Mouse (Mus musculus): ENCODE data around the gene Timeless. TPM values are rescaled to one million over a fixed set of nuclear protein-coding genes. Genes with fewer than 3 reads are reported as not detected.

Gene Timeless
- polyA plus RNA-seq, 1 experiment: 3.6 TPM

DNA sequence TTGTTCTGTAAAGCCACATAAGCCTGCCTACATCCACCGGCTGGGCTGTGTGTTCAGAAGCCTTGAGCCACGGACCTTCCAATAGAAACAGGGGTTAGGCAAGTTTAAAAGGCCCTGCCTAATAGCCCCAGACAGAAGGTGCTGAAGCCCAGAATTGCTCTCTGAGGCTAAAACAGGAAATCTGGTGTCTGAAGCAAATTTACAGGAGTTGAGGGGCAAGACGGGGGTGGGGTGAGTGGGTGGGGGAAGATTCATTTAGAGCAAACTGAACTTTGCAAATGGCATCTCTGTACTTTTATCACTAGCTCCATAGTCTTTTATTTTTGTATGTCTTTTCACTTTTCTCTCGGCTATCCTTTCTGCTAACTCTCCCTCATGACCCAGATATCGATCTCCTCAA, 719 bp upstream of the Timeless start:
- no peak overlapping the region for H3K27ac ChIP-seq (replicated peaks; ENCODE audit: low read depth, low read length)
- no peaks in the 10 kb centered on the region for H3K4me1 ChIP-seq (ENCODE audit: control insufficient read depth, insufficient read depth, insufficient read length, low read length)
- H3K4me3 ChIP-seq (ENCODE audit: insufficient read depth, low read depth, low read length): peak overlapping the region; percentile 84; the same call in 1 of the 2 replicates

DNA sequence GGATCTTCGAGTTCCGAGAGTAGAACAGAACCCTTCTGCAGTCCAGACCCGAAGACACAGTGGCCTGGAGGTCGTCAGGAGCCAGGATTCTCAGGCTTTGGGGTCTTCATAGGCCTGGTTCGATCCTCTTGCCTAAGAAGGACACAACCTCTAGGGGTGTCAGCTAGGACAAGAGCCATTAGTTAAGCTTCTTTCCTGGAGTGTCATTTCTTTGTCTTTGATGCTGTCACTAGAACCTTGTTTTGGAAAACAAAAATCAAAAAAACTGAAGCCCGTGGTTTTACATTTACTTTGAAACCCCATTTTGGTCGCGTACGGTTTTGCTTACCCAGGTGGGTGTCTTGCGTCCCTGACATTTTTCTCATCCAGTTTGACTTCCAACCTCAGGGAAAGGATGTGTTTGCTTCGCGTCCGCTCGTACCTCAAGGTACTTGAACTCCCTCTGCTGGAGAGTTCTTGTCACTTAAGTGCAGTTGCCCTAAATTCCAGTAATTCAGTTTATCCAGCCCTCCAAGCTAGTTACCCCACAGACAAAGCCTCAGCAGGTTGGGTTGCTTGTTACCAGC, 638 bp downstream of the Timeless start:
- no peaks in the 10 kb centered on the region for H3K4me1 ChIP-seq (ENCODE audit: control insufficient read depth, insufficient read depth, insufficient read length, low read length)
- peak overlapping the region; percentile 84 for H3K4me3 ChIP-seq (ENCODE audit: insufficient read depth, low read depth, low read length)
- peak overlapping the region; percentile 82 for H3K27ac ChIP-seq (replicated peaks; ENCODE audit: low read depth, low read length)

DNA sequence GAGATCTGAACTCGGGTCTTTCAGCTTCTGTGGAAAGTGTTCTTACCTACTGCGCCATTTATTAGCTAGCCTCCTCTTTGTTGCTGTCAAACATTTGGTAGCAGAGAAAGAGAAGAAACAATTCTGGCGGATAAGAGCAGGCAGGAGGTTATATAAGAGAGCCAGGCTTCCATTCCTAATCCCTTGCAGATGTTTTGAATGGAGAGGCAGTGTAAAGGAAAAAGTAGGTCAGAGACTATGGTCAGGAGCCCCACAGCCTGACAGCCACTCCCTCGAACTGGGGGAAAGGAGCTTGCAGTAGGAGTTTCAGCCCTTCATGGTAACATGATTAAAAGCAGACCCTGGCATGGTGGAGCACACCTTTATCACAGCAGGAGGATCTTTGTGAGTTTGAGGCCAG, 4.5 kb downstream of the Timeless start:
- Histone ChIP-seq H3K4me3 (ENCODE audit: insufficient read depth, low read depth, low read length) (no peak overlapping the region), H3K4me1 (ENCODE audit: control insufficient read depth, insufficient read depth, insufficient read length, low read length) (no peaks in the 10 kb centered on the region), H3K27ac (replicated peaks; ENCODE audit: low read depth, low read length) (no peak overlapping the region)

- Histone ChIP-seq H3K27ac (replicated peaks; ENCODE audit: low read depth, low read length) (peak overlapping the region; percentile 41), H3K4me3 (ENCODE audit: insufficient read depth, low read depth, low read length) (0 out of 2 replicates have a peak overlapping the region, but pooled peaks have one; percentile 0), H3K4me1 (ENCODE audit: control insufficient read depth, insufficient read depth, insufficient read length, low read length) (peaks cover 2% of the 10 kb centered on the region; the same call in 1 of the 2 replicates)
Measured at GRCm38 (mm10) chr10:128237807-128238480, 6.1 kb downstream of the Timeless start.

DNA sequence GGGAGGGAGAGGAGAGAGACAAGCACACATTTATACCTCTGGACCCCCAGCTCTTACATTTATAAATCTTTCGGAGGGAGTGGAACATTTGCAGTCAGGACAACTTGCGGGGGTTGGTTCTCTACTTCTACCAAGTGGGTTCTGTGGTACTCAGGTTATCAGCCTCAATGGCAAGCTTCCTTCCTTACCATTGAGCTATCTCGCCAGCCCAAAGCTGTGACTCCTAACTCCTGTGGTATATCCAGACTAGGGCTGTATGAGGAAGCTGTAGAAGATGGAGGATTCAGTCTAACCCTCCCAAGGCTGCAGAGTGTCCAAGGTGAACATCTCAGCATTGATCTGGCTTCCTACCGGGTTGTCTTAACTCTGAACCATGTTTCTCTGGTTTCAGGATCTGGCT, 7.3 kb downstream of the Timeless start:
- H3K4me3 ChIP-seq (ENCODE audit: insufficient read depth, low read depth, low read length): no peak overlapping the region
- peaks cover 10% of the 10 kb centered on the region for H3K4me1 ChIP-seq (ENCODE audit: control insufficient read depth, insufficient read depth, insufficient read length, low read length)
- no peak overlapping the region for H3K27ac ChIP-seq (replicated peaks; ENCODE audit: low read depth, low read length)

GRCm38 (mm10) chr10:128240131-128240530, 8.3 kb downstream of the Timeless start:
- H3K4me1 ChIP-seq (ENCODE audit: control insufficient read depth, insufficient read depth, insufficient read length, low read length): peaks cover 11% of the 10 kb centered on the region
- no peak overlapping the region for H3K4me3 ChIP-seq (ENCODE audit: insufficient read depth, low read depth, low read length)
- H3K27ac ChIP-seq (replicated peaks; ENCODE audit: low read depth, low read length): no peak overlapping the region

DNA sequence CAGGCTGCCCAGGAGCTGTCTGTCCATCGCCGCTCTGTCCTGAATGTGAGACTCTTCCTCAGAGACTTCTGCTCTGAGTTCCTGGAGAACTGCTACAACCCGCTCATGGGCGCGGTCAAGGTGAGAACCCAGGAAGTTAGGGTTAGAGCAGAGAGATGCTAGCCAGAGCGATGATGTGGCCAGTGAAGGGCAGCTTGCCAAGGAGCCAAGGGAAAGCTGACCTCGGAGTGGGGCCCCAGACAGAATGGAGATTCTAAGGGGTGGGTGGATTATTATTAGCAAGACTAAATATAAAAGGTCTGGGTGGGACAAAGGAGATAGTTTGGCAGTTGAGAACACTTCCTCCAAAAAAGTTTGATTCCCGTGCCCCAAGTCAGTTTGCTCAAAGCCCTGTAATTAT, 11.4 kb downstream of the Timeless start:
- H3K27ac ChIP-seq (replicated peaks; ENCODE audit: low read depth, low read length): peak overlapping the region; percentile 32; the same call in 1 of the 2 replicates
- H3K4me3 ChIP-seq (ENCODE audit: insufficient read depth, low read depth, low read length): no peak overlapping the region
- H3K4me1 ChIP-seq (ENCODE audit: control insufficient read depth, insufficient read depth, insufficient read length, low read length): peaks cover 22% of the 10 kb centered on the region

- Histone ChIP-seq H3K4me1 (ENCODE audit: control insufficient read depth, insufficient read depth, insufficient read length, low read length) (peaks cover 22% of the 10 kb centered on the region), H3K27ac (replicated peaks; ENCODE audit: low read depth, low read length) (no peak overlapping the region), H3K4me3 (ENCODE audit: insufficient read depth, low read depth, low read length) (no peak overlapping the region)
Measured at GRCm38 (mm10) chr10:128244121-128244520, 12.3 kb downstream of the Timeless start.

DNA sequence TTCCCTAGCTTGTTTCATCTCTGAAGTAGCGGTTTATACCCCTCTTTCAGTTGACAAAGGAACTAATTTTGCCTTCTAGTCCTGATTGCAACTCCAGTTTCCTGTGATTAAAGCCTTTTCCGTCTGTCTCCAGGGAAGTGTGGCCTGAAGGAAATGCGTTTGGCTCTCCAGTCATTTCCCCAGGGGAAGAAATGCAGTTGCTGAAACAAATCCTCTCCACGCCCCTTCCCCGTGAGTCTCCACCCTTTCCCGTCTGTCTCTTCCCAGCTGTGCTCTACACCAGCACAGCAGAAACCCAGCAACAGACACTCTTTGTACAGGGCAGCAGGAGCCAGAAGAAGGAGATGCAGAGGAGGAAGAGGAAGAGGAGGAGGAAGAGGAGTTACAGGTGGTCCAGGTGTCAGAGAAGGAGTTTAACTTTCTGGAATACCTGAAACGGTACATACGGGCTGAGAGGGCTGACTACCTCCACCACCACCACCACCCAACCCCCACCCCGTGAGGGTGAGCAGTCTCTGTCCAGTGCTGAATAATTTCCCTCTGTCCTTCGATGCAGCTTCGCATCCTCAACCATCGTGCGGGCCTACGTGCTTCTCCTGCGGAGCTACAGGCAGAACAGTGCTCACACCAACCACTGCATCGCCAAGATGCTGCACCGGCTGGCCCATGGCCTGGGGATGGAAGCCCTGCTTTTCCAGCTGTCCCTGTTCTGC, 15.3 kb downstream of the Timeless start:
- H3K27ac ChIP-seq (replicated peaks; ENCODE audit: low read depth, low read length): peak overlapping the region; percentile 96
- H3K4me3 ChIP-seq (ENCODE audit: insufficient read depth, low read depth, low read length): peak overlapping the region; percentile 71
- H3K4me1 ChIP-seq (ENCODE audit: control insufficient read depth, insufficient read depth, insufficient read length, low read length): peaks cover 24% of the 10 kb centered on the region

DNA sequence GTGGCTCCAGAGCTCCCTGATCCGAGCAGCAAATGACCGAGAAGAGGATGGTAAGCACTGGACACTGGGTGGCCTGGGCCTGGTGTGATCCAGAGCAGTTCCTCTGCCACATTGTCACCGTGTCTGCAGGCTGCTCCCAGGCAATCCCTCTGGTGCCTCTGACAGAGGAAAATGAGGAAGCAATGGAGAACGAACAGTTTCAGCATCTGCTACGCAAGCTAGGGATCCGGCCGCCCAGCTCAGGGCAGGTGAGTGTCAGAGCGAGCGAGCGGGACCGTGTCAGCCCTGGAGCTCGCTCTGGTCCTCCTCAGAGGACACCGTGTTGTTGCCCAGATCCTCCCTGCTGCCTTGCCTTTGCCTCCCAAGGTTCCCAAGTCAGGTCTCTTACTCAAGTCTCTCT, 18.7 kb downstream of the Timeless start:
- Histone ChIP-seq H3K4me1 (ENCODE audit: control insufficient read depth, insufficient read depth, insufficient read length, low read length) (peaks cover 13% of the 10 kb centered on the region), H3K4me3 (ENCODE audit: insufficient read depth, low read depth, low read length) (no peak overlapping the region), H3K27ac (replicated peaks; ENCODE audit: low read depth, low read length) (no peak overlapping the region)

- H3K27ac ChIP-seq (replicated peaks; ENCODE audit: low read depth, low read length): no peak within 1 kb of the TSS
- 0 out of 2 replicates have a peak, but pooled peaks cover 2% of the 10 kb centered on the region for H3K4me1 ChIP-seq (ENCODE audit: control insufficient read depth, insufficient read depth, insufficient read length, low read length)
- no peak within 1 kb of the TSS for H3K4me3 ChIP-seq (ENCODE audit: insufficient read depth, low read depth, low read length)
Measured at GRCm38 (mm10) chr10:128253677-128254255, 21.9 kb downstream of the Timeless start, which contains the start of gene Apon. TSS of gene Apon (plus strand) at chr10:128254096.

- Histone ChIP-seq H3K27ac (replicated peaks; ENCODE audit: low read depth, low read length) (no peak overlapping the region), H3K4me1 (ENCODE audit: control insufficient read depth, insufficient read depth, insufficient read length, low read length) (no peaks in the 10 kb centered on the region), H3K4me3 (ENCODE audit: insufficient read depth, low read depth, low read length) (no peak overlapping the region)
Measured at GRCm38 (mm10) chr10:128255925-128256324, 24.1 kb downstream of the Timeless start.

GRCm38 (mm10) chr10:128256328-128256727, 24.5 kb downstream of the Timeless start:
- Histone ChIP-seq H3K4me1 (ENCODE audit: control insufficient read depth, insufficient read depth, insufficient read length, low read length) (no peaks in the 10 kb centered on the region), H3K4me3 (ENCODE audit: insufficient read depth, low read depth, low read length) (no peak overlapping the region), H3K27ac (replicated peaks; ENCODE audit: low read depth, low read length) (no peak overlapping the region)

DNA sequence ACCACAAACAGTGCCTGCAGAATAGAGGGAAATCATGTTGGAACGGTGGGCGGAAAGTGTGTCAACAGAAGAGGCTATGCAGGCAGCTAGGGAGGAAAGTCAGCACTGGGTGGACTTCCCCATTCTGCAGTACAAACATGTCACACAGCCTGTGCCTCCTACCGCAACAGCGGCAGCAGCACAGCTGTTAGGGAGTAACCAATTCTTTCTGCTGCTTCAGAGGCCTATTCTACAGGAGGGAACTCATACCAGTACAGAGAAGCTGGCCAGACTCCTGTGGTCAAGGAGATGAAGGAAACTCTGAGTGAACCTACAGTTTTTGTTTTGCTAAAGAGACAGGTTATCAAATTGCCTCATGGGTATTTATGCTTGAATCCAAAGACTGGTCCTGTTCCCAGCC, 27.1 kb downstream of the Timeless start:
- H3K4me1 ChIP-seq (ENCODE audit: control insufficient read depth, insufficient read depth, insufficient read length, low read length): no peaks in the 10 kb centered on the region
- H3K27ac ChIP-seq (replicated peaks; ENCODE audit: low read depth, low read length): no peak overlapping the region
- no peak overlapping the region for H3K4me3 ChIP-seq (ENCODE audit: insufficient read depth, low read depth, low read length)

- Histone ChIP-seq H3K4me1 (ENCODE audit: control insufficient read depth, insufficient read depth, insufficient read length, low read length) (no peaks in the 10 kb centered on the region), H3K27ac (replicated peaks; ENCODE audit: low read depth, low read length) (no peak overlapping the region)
Measured at GRCm38 (mm10) chr10:128259946-128260345, 28.1 kb downstream of the Timeless start.

More at GRCm38 (mm10) chr10:128259946-128260345, 28.1 kb downstream of the Timeless start:
- no peak overlapping the region for H3K4me3 ChIP-seq (ENCODE audit: insufficient read depth, low read depth, low read length)

Measured in brown adipose tissue, adult 24 weeks (tissue).